In genomic region chr7:67836117-67836949, GRCm38 (mm10) we compare ENCODE assay signal across 8 mouse cellular contexts.
DNase-seq lines count a peak whose midpoint lies in the region; ATAC-seq and TF ChIP-seq lines count a peak whose summit lies in the region.
"Had no signal": no experiment of that assay in that cellular context is flagged by ENCODE, and none has a peak within 500 bp of the region (broad histone marks: within the 10 kb centered on the region; RNA-seq: fewer than 3 reads in every experiment).

No protein-coding gene starts in this region.

- no peaks in the 10 kb centered on the region for H3K9me3 ChIP-seq in lung, embryonic 14.5 days (ENCODE audit: low read depth, low read length)
- H3K9me3 ChIP-seq in embryonic facial prominence, embryonic 14.5 days (ENCODE audit: control insufficient read depth, low read length), result peaks cover 5% of the 10 kb centered on the region; the same call in 1 of the 2 replicates
- H3K9me3 ChIP-seq in limb, embryonic 15.5 days, result no peaks in the 10 kb centered on the region
- no peaks in the 10 kb centered on the region for H3K9me3 ChIP-seq in liver, embryonic 11.5 days (ENCODE audit: control insufficient read depth, low read length)

- no peak overlapping the region for H3K27ac ChIP-seq in lung, embryonic 14.5 days (ENCODE audit: low read depth)
- peak overlapping the region; percentile 59; the same call in 1 of the 2 replicates for H3K27ac ChIP-seq in embryonic facial prominence, embryonic 14.5 days (replicated peaks; ENCODE audit: low read depth, low read length)
- peak overlapping the region; percentile 38; the same call in 1 of the 2 replicates for H3K27ac ChIP-seq in limb, embryonic 15.5 days
- no peak overlapping the region for H3K27ac ChIP-seq in liver, embryonic 11.5 days (ENCODE audit: low read depth, low read length)

- H3K36me3 ChIP-seq in lung, embryonic 14.5 days (ENCODE audit: insufficient read depth), result no peaks in the 10 kb centered on the region
- H3K36me3 ChIP-seq in embryonic facial prominence, embryonic 14.5 days (ENCODE audit: control insufficient read depth, insufficient read depth, low read length), result no peaks in the 10 kb centered on the region
- H3K36me3 ChIP-seq in limb, embryonic 15.5 days, result no peaks in the 10 kb centered on the region
- H3K36me3 ChIP-seq in liver, embryonic 11.5 days (ENCODE audit: control insufficient read depth, insufficient read depth, low read length), result no peaks in the 10 kb centered on the region

- peak; percentile 76 for DNase-seq in lung, embryonic 14.5 days
- DNase-seq in lung, postnatal 25 days (ENCODE audit: low spot score), result no peak
- DNase-seq in embryonic facial prominence, embryonic 14.5 days (ENCODE audit: low spot score), result peak; percentile 81
- DNase-seq in kidney, adult 18-20 months, result peak; percentile 54
- no peak for DNase-seq in liver, embryonic 11.5 days (ENCODE audit: low spot score)
- no peak for DNase-seq in embryo, embryonic 10 days (ENCODE audit: low spot score)
- DNase-seq: gastrocnemius, postnatal 10 days had no signal

- WGBS in lung, embryonic 14.5 days, result 53% methylated on average over 18 of the region's 18 CpGs
- WGBS in embryonic facial prominence, embryonic 14.5 days, result 62% methylated on average over 18 of the region's 18 CpGs
- WGBS in limb, embryonic 15.5 days, result 53% methylated on average over 18 of the region's 18 CpGs
- WGBS in liver, embryonic 11.5 days, result 82% methylated on average over 18 of the region's 18 CpGs

- H3K4me1 ChIP-seq in lung, embryonic 14.5 days (ENCODE audit: insufficient read depth), result peaks cover 8% of the 10 kb centered on the region
- H3K4me1 ChIP-seq in embryonic facial prominence, embryonic 14.5 days (ENCODE audit: control insufficient read depth, insufficient read depth, low read length), result peaks cover 9% of the 10 kb centered on the region; the same call in 1 of the 2 replicates
- peaks cover 4% of the 10 kb centered on the region; the same call in 1 of the 2 replicates for H3K4me1 ChIP-seq in limb, embryonic 15.5 days
- H3K4me1 ChIP-seq in liver, embryonic 11.5 days (replicated peaks; ENCODE audit: control insufficient read depth, insufficient read depth, low read length), result no peaks in the 10 kb centered on the region

- H3K4me2 ChIP-seq in lung, embryonic 14.5 days, result no peak overlapping the region
- no peak overlapping the region for H3K4me2 ChIP-seq in embryonic facial prominence, embryonic 14.5 days (ENCODE audit: low read depth, low read length)
- H3K4me2 ChIP-seq in limb, embryonic 15.5 days, result no peak overlapping the region
- H3K4me2 ChIP-seq in liver, embryonic 11.5 days, result no peak overlapping the region

- H3K4me3 ChIP-seq in lung, embryonic 14.5 days (ENCODE audit: low read depth, low read length), result no peak overlapping the region
- H3K4me3 ChIP-seq in embryonic facial prominence, embryonic 14.5 days (ENCODE audit: low read depth, low read length), result no peak overlapping the region
- no peak overlapping the region for H3K4me3 ChIP-seq in limb, embryonic 15.5 days
- no peak overlapping the region for H3K4me3 ChIP-seq in liver, embryonic 11.5 days (ENCODE audit: low read depth, low read length)

- TF ChIP-seq CTCF in lung, embryonic 14.5 days (IDR thresholded peaks at IDR 0.05; ENCODE audit: low read depth), result no peak

- no peaks in the 10 kb centered on the region for H3K27me3 ChIP-seq in lung, embryonic 14.5 days (ENCODE audit: insufficient read depth, low read length)
- no peaks in the 10 kb centered on the region for H3K27me3 ChIP-seq in embryonic facial prominence, embryonic 14.5 days (replicated peaks; ENCODE audit: control insufficient read depth, insufficient read depth, low read length)
- H3K27me3 ChIP-seq in limb, embryonic 15.5 days, result no peaks in the 10 kb centered on the region
- H3K27me3 ChIP-seq in liver, embryonic 11.5 days (replicated peaks; ENCODE audit: control insufficient read depth, insufficient read depth, low read length), result no peaks in the 10 kb centered on the region

- ATAC-seq in lung, embryonic 14.5 days (ENCODE audit: insufficient read depth), result peak; percentile 41; the same call in 1 of the 2 replicates
- ATAC-seq in embryonic facial prominence, embryonic 14.5 days (ENCODE audit: low read depth), result peak; percentile 85
- no peak for ATAC-seq in limb, embryonic 15.5 days (ENCODE audit: insufficient number of reproducible peaks, low FRiP score, low TSS enrichment, low read depth)
- ATAC-seq in liver, embryonic 11.5 days (replicated peaks; ENCODE audit: low FRiP score), result no peak

- H3K9ac ChIP-seq in lung, embryonic 14.5 days, result no peak overlapping the region; the same call in 1 of the 2 replicates
- H3K9ac ChIP-seq in embryonic facial prominence, embryonic 14.5 days (ENCODE audit: low read depth, low read length), result no peak overlapping the region
- no peak overlapping the region for H3K9ac ChIP-seq in limb, embryonic 15.5 days
- H3K9ac ChIP-seq in liver, embryonic 11.5 days (ENCODE audit: low read depth, low read length), result no peak overlapping the region

Comparison
In these comparisons a context has a peak if more than half of its experiments do, and no peak if none do; other contexts are left out.
1. DNase-seq: peak in lung, embryonic 14.5 days (single experiment), embryonic facial prominence, embryonic 14.5 days (single experiment) and kidney, adult 18-20 months (single experiment); none in lung, postnatal 25 days (single experiment), liver, embryonic 11.5 days (single experiment) and embryo, embryonic 10 days (single experiment).
2. ATAC-seq: peak in lung, embryonic 14.5 days (single experiment) and embryonic facial prominence, embryonic 14.5 days (single experiment); none in limb, embryonic 15.5 days (single experiment) and liver, embryonic 11.5 days (single experiment).
3. H3K27ac ChIP-seq: peak in embryonic facial prominence, embryonic 14.5 days (single experiment) and limb, embryonic 15.5 days (single experiment); none in lung, embryonic 14.5 days (single experiment) and liver, embryonic 11.5 days (single experiment).